13 mouse cellular contexts compared by ENCODE assay signal in the genomic region with DNA sequence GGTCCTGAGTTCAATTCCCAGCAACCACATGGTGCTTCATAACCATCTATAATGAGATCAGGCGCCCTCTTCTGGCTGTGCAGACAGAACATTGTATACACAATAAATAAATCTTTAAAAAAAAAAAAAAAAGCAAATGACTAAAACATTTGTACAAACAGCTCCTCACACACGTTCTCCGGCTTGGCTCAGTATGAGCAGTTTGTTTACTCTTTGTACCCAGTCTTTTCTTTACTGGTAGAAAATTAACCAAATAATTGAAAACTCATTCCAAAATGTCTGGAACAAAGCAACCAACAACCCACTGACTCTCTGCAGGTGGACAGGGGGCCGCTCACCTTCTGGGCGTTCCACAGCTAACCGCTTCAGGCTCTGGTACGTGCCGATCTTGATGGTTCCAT. TPM values are rescaled to one million over a fixed set of nuclear protein-coding genes. Genes with fewer than 3 reads are reported as not detected.
DNase-seq lines count a peak whose midpoint lies in the region; ATAC-seq lines count a peak whose summit lies in the region.
"Had no signal": no experiment of that assay in that cellular context is flagged by ENCODE, and none has a peak within 500 bp of the region (broad histone marks: within the 10 kb centered on the region; RNA-seq: fewer than 3 reads in every experiment).

No protein-coding gene starts in this region.

- H3K27me3 ChIP-seq in hindbrain, embryonic 14.5 days (ENCODE audit: control insufficient read depth, insufficient read depth, low read length), result no peaks in the 10 kb centered on the region
- H3K27me3 ChIP-seq: liver, embryonic 15.5 days had no signal

- peak; percentile 32 for DNase-seq in layer of hippocampus, adult 11-12 months (ENCODE audit: low spot score)
- no peak for DNase-seq in layer of hippocampus, adult 9-10 months (ENCODE audit: low spot score)
- DNase-seq in A20 (ENCODE audit: low read depth, low spot score), result peak; percentile 35
- DNase-seq in R1 (ENCODE audit: low read depth, low spot score), result peak; percentile 50
- peak; percentile 63 to 78 for DNase-seq in kidney, postnatal 25 days
- DNase-seq in gastrocnemius, postnatal 36 days, result no peak
- no peak for DNase-seq in right cerebral cortex, postnatal 25 days
- DNase-seq in hindbrain, embryonic 14.5 days (ENCODE audit: low spot score), result no peak
- DNase-seq: adrenal gland, postnatal 14 days; cerebellum, postnatal 14 days had no signal

- no peak overlapping the region for H3K4me2 ChIP-seq in hindbrain, embryonic 14.5 days (replicated peaks)
- H3K4me2 ChIP-seq: liver, embryonic 15.5 days had no signal

- H3K4me3 ChIP-seq in hindbrain, embryonic 14.5 days (replicated peaks; ENCODE audit: low read length), result no peak overlapping the region
- H3K4me3 ChIP-seq: left cerebral cortex, adult 2 months; liver, embryonic 15.5 days had no signal

- H3K9me3 ChIP-seq in hindbrain, embryonic 14.5 days (ENCODE audit: control insufficient read depth, low read length), result no peaks in the 10 kb centered on the region
- H3K9me3 ChIP-seq: liver, embryonic 15.5 days had no signal

- H3K27ac ChIP-seq in hindbrain, embryonic 14.5 days, result no peak overlapping the region
- H3K27ac ChIP-seq: left cerebral cortex, adult 2 months; liver, embryonic 15.5 days had no signal

- WGBS in hindbrain, embryonic 14.5 days, result 94% methylated on average over 8 of the region's 8 CpGs

- no peak for ATAC-seq in hindbrain, embryonic 14.5 days (ENCODE audit: low FRiP score)
- ATAC-seq: intestine, postnatal 0 days had no signal

- no peak overlapping the region for H3K9ac ChIP-seq in hindbrain, embryonic 14.5 days
- H3K9ac ChIP-seq: liver, embryonic 15.5 days had no signal

- H3K36me3 ChIP-seq in hindbrain, embryonic 14.5 days (replicated peaks; ENCODE audit: control insufficient read depth, insufficient read depth), result peaks cover 50% of the 10 kb centered on the region

- H3K4me1 ChIP-seq in hindbrain, embryonic 14.5 days (replicated peaks; ENCODE audit: control insufficient read depth, insufficient read depth, low read length), result 0 out of 2 replicates have a peak, but pooled peaks cover 4% of the 10 kb centered on the region

- intact Hi-C loops in gastrocnemius, postnatal 36 days (cut with DNase I), result no loop called here

RNA-seq across cellular contexts. Expression of gene Slc25a30, which starts 15.7 kb away (rescaled TPM):
- total RNA-seq in gastrocnemius, postnatal 36 days (2021), result 10 to 100 TPM in 1 of 2 experiments, 1 to 10 TPM in 1; 5.6 to 11.9 TPM
- polyA plus RNA-seq in hindbrain, embryonic 14.5 days (2014; fragmentation: Nextera tagmentation; extraction: Ambion mirVana), result 10.5 and 12.8 TPM in 2 replicates

RNA-seq across cellular contexts. Expression of gene Cog3, which starts 16.8 kb away (rescaled TPM):
- 1 to 10 TPM; 6.2 to 6.6 TPM for total RNA-seq in gastrocnemius, postnatal 36 days (2021)
- 23.1 and 23.8 TPM in 2 replicates for polyA plus RNA-seq in hindbrain, embryonic 14.5 days (2014; fragmentation: Nextera tagmentation; extraction: Ambion mirVana)

Comparison
In these comparisons a context has a peak if more than half of its experiments do, and no peak if none do; other contexts are left out.
1. DNase-seq: peak in layer of hippocampus, adult 11-12 months (single experiment), A20 (single experiment), R1 (single experiment) and kidney, postnatal 25 days (2 of 2); none in layer of hippocampus, adult 9-10 months (single experiment), gastrocnemius, postnatal 36 days (0 of 2), right cerebral cortex, postnatal 25 days (single experiment) and hindbrain, embryonic 14.5 days (single experiment).